Mouse (Mus musculus): ENCODE measurements at regions not wholly inside any gene's neighbourhood (a gene's known extent, or its start where the extent isn't known, plus 50 kb on each side); places are given as distances from the start of the nearest gene placed in this dataset.
A peak's percentile ranks its signal among the peaks of the same experiment; 100 is the strongest.

DNA sequence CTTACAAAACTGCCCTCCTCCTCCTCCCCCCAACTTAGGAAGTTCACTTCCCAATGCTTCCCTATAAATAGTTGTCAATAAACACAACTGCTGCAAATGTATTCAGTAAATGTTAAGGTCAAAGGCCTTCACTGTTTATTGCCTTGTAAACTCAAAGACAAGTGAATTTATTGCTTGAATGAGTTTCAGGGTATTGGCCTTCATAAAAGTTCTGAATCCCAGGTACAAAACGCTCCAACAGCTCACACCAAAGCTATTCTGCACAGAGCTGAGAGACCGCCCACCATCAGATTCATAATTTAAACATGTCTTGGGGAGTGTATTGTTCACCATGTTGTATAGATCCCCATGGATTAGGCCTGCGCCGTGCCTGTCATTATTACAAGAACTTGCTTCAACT lies 53.9 kb upstream of the Cdkn3 start:
- ATAC-seq (replicated peaks in 1 of 2; ENCODE audit: insufficient read depth in 1 of 2, low FRiP score in 2 of 2, low TSS enrichment in 1 of 2, low read depth in 1 of 2, poor library complexity in 2 of 2, severe bottlenecking in 2 of 2), result no peak

- ATAC-seq (replicated peaks in 1 of 2; ENCODE audit: insufficient read depth in 1 of 2, low FRiP score in 2 of 2, low TSS enrichment in 1 of 2, low read depth in 1 of 2, poor library complexity in 2 of 2, severe bottlenecking in 2 of 2), result 0 out of 4 replicates have a peak, but pooled peaks of 1 of the 2 experiments have one; percentile 27
Measured at GRCm38 (mm10) chr14:46704316-46704751, 56.0 kb upstream of the Cdkn3 start.

GRCm38 (mm10) chr14:46702669-46703435 lies 57.5 kb upstream of the Cdkn3 start:
- peak; percentile 57 to 76; a peak in 3 of 4 replicates for ATAC-seq (replicated peaks in 1 of 2; ENCODE audit: insufficient read depth in 1 of 2, low FRiP score in 2 of 2, low TSS enrichment in 1 of 2, low read depth in 1 of 2, poor library complexity in 2 of 2, severe bottlenecking in 2 of 2)

DNA sequence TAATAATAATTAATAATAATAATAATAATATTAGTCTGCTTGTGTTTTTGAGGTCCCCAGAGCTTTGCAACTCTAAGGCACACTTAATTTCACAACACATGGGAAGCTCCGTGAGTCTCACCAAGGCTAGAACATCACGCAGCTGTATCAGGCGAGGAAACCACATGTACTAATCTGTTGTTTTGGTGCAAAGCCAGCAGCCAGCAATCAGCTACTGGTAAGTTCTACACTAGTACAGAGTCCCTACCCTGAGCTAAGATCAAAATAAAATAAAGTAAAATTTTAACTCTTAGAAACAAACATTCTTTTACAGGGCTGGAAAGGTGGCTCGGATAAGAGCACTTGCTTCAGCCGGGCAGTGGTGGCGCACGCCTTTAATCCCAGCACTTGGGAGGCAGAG lies 67.8 kb upstream of the Cdkn3 start:
- no peak for ATAC-seq (replicated peaks in 1 of 2; ENCODE audit: insufficient read depth in 1 of 2, low FRiP score in 2 of 2, low TSS enrichment in 1 of 2, low read depth in 1 of 2, poor library complexity in 2 of 2, severe bottlenecking in 2 of 2)

DNA sequence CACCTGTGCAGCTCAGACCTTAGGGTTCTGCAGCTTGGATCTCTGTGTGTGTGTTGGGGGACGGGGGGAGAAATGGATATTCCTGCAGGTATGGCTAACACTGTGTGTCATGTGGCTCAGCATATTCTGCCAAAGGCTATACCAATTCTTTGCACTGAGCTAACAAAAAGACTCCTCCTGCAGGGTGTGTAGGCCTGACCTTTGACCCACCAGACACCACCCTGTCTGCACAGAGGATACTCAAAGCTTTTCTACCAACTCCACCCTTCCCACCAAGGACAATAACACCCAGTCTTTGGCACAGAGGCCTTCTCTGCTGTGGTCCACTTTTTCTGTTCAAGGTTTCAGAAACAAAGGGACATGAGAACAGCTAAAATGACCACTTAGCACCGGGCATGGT lies 68.3 kb upstream of the Cdkn3 start:
- ATAC-seq (replicated peaks in 1 of 2; ENCODE audit: insufficient read depth in 1 of 2, low FRiP score in 2 of 2, low TSS enrichment in 1 of 2, low read depth in 1 of 2, poor library complexity in 2 of 2, severe bottlenecking in 2 of 2), result no peak

- ATAC-seq (replicated peaks in 1 of 2; ENCODE audit: insufficient read depth in 1 of 2, low FRiP score in 2 of 2, low TSS enrichment in 1 of 2, low read depth in 1 of 2, poor library complexity in 2 of 2, severe bottlenecking in 2 of 2), result peak; percentile 29 to 51; a peak in 2 of 4 replicates
Measured at GRCm38 (mm10) chr14:46682728-46683127, 77.6 kb upstream of the Cdkn3 start.

- ATAC-seq (replicated peaks in 1 of 2; ENCODE audit: insufficient read depth in 1 of 2, low FRiP score in 2 of 2, low TSS enrichment in 1 of 2, low read depth in 1 of 2, poor library complexity in 2 of 2, severe bottlenecking in 2 of 2), result peak; percentile 77 to 83
Measured at GRCm38 (mm10) chr14:46678935-46679334, 81.4 kb upstream of the Cdkn3 start.

GRCm38 (mm10) chr14:46671482-46672225 lies 88.7 kb upstream of the Cdkn3 start:
- no peak for ATAC-seq (replicated peaks in 1 of 2; ENCODE audit: insufficient read depth in 1 of 2, low FRiP score in 2 of 2, low TSS enrichment in 1 of 2, low read depth in 1 of 2, poor library complexity in 2 of 2, severe bottlenecking in 2 of 2)

DNA sequence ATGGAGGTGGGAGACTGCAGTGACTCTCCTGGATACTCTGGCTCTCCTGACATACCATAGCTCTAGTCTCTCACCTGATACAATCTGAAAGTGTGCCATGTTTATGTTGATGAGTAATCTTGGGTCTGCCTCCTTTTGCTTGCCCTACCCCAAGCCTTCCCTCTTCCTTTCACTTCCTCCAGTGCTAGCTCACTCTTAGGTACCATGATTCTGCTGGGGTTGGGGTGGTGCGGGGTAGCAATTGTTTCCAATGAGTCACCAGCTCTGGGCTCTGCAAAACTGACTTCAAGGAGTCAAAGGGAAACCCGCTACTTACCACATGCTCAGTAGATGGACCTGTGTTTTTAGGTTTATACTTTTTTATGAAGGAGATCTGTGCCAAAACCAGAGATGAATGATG lies 89.3 kb upstream of the Cdkn3 start:
- no peak for ATAC-seq (replicated peaks in 1 of 2; ENCODE audit: insufficient read depth in 1 of 2, low FRiP score in 2 of 2, low TSS enrichment in 1 of 2, low read depth in 1 of 2, poor library complexity in 2 of 2, severe bottlenecking in 2 of 2)

- no peak for ATAC-seq (replicated peaks in 1 of 2; ENCODE audit: insufficient read depth in 1 of 2, low FRiP score in 2 of 2, low TSS enrichment in 1 of 2, low read depth in 1 of 2, poor library complexity in 2 of 2, severe bottlenecking in 2 of 2)
Measured at GRCm38 (mm10) chr14:46670221-46671046, 89.9 kb upstream of the Cdkn3 start.

DNA sequence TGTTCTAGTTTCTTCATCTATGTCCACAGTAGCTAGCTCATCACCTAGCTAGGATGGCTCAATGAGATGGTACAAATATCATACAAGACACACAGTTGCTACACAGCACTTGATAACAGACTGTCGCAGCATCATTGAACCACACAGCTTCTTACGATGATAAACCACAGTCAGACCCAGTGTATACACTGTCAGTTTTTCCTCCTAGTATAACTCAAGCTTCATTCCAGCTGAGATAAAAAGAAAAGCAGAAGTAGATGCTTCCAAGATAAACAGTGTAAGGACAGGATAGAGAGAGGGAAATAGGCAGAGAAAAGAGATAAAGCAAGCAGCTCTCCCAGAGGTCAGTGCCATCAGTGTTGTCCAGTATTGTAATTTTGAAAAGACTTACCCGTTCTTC lies 92.1 kb upstream of the Cdkn3 start:
- ATAC-seq (replicated peaks in 1 of 2; ENCODE audit: insufficient read depth in 1 of 2, low FRiP score in 2 of 2, low TSS enrichment in 1 of 2, low read depth in 1 of 2, poor library complexity in 2 of 2, severe bottlenecking in 2 of 2), result no peak

DNA sequence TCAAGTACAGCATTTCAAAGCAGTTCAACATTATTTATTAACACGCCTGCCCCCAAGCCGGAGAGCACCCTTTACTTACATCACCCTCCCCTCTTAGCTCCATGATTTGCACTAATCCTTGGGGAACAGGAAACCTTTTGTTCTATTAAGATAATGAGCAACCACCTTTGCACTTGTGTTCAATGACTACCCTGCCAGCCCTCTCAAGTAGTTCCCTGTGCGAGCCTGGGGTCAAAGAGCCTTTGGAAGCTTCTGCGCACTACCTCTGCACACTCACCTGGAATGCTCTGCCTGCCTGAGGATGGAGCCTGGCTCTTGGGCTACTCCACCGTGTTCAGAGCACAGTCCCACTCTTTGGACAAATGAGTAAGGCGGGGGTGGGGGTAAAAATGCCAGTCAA lies 96.0 kb upstream of the Cdkn3 start:
- ATAC-seq (replicated peaks in 1 of 2; ENCODE audit: insufficient read depth in 1 of 2, low FRiP score in 2 of 2, low TSS enrichment in 1 of 2, low read depth in 1 of 2, poor library complexity in 2 of 2, severe bottlenecking in 2 of 2), result no peak

DNA sequence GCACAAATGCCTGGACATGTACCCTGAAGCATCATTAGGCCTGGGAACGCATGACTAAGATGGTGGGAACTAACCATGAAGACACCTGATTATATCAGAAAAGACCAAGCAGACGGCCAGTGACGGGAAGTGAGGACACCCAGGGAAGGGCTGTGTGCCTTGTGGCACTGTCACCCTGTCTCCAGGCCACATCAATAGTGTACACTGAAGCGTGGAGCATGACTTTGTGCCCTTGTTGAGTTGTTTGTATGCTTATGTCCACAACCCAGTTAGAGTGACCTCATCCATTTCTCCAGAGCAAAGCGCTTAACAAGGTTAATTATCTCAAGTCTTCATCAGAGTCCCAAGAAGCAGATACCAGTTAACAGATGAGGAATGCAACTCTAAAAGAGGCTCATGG lies 96.8 kb upstream of the Cdkn3 start:
- ATAC-seq (replicated peaks in 1 of 2; ENCODE audit: insufficient read depth in 1 of 2, low FRiP score in 2 of 2, low TSS enrichment in 1 of 2, low read depth in 1 of 2, poor library complexity in 2 of 2, severe bottlenecking in 2 of 2), result no peak

- no peak for ATAC-seq (replicated peaks in 1 of 2; ENCODE audit: insufficient read depth in 1 of 2, low FRiP score in 2 of 2, low TSS enrichment in 1 of 2, low read depth in 1 of 2, poor library complexity in 2 of 2, severe bottlenecking in 2 of 2)
Measured at GRCm38 (mm10) chr14:46661792-46662545, 98.4 kb upstream of the Cdkn3 start.

- ATAC-seq (replicated peaks in 1 of 2; ENCODE audit: insufficient read depth in 1 of 2, low FRiP score in 2 of 2, low TSS enrichment in 1 of 2, low read depth in 1 of 2, poor library complexity in 2 of 2, severe bottlenecking in 2 of 2), result no peak
Measured at GRCm38 (mm10) chr14:46661118-46661791, 99.1 kb upstream of the Cdkn3 start.

DNA sequence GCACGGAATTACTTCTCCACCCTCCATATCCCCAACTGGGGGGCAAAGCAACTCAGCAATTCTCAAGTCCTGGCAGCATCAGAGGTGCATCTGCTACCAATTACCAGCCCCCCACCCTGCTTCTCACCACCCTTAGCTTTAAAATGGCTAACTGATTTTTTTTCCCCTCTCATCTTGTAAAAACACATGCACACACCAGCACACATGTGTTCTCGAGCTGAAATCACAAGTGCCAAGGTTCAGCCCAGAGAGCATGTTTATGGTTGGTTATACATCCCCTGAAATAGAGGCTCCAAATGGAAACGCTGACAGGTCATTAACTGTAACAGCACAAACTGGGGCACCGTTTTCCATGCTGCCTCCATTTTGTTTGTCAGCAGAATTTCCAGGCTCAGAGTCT lies 101.0 kb upstream of the Cdkn3 start:
- ATAC-seq (replicated peaks in 1 of 2; ENCODE audit: insufficient read depth in 1 of 2, low FRiP score in 2 of 2, low TSS enrichment in 1 of 2, low read depth in 1 of 2, poor library complexity in 2 of 2, severe bottlenecking in 2 of 2), result no peak

- no peak for ATAC-seq (replicated peaks in 1 of 2; ENCODE audit: insufficient read depth in 1 of 2, low FRiP score in 2 of 2, low TSS enrichment in 1 of 2, low read depth in 1 of 2, poor library complexity in 2 of 2, severe bottlenecking in 2 of 2)
Measured at GRCm38 (mm10) chr14:46656249-46656648, 104.1 kb upstream of the Cdkn3 start.
